Mouse (Mus musculus) erythroblast, adult 5-6 weeks (primary cell): Measurements from ENCODE around the gene Apol9b. TPM values are rescaled to one million over a fixed set of nuclear protein-coding genes. Genes with fewer than 3 reads are reported as not detected.
"Not testable (repeated sequence)": the region's sequence is repeated elsewhere in the genome, so short reads cannot be mapped to it uniquely, and the experiment has no call there.

Source experiments
- ATAC-seq: replicated peaks from 2 replicates; pipeline ENCODE4 v1.8.0; 2016; ENCODE audit warnings: moderate number of reproducible peaks, mild to moderate bottlenecking, moderate TSS enrichment, inconsistent platforms; ENCODE audit not compliant: poor library complexity, low FRiP score, severe bottlenecking
- total RNA-seq, 2 experiments: library from RNA; stranded (forward) in 1 of 2; stranded (reverse) in 1 of 2; fragments of 150-400 nt in 1 of 2; fragments of 200-764, 138-1000 nt in 1 of 2; gene quantifications; 2 replicates each; pipeline versions ENCODE4 v1.2.3 to v1.2.4; 2015 to 2017; ENCODE audit warnings: low replicate concordance in 2 of 2

Apol9b gene
- total RNA-seq (2015; ENCODE audit: low replicate concordance): not detected in 2 replicates
- total RNA-seq (2017; ENCODE audit: low replicate concordance): not detected in 2 replicates

GRCm38 (mm10) chr15:77728739-77729138 lies at the start of gene Apol9b:
TSS of gene Apol9b (plus strand) at chr15:77729039.
- ATAC-seq: not testable (repeated sequence)

GRCm38 (mm10) chr15:77683944-77684343 lies 44.9 kb upstream of the Apol9b start:
- ATAC-seq: not testable (repeated sequence)

- ATAC-seq: not testable (repeated sequence)
Observed at GRCm38 (mm10) chr15:77691532-77692311, 37.1 kb upstream of the Apol9b start.

GRCm38 (mm10) chr15:77694687-77695295 lies 34.0 kb upstream of the Apol9b start:
- peak; percentile 67; the same call in 1 of the 2 replicates for ATAC-seq

GRCm38 (mm10) chr15:77698656-77699055 lies 30.2 kb upstream of the Apol9b start, which contains the start of gene Apol7e:
TSS of gene Apol7e (plus strand) at chr15:77698857.
- not testable (repeated sequence) for ATAC-seq

- ATAC-seq: not testable (repeated sequence)
Observed at GRCm38 (mm10) chr15:77705306-77705705, 23.5 kb upstream of the Apol9b start.

GRCm38 (mm10) chr15:77708936-77709335 lies 19.9 kb upstream of the Apol9b start:
- ATAC-seq: not testable (repeated sequence)

- not testable (repeated sequence) for ATAC-seq
Observed at GRCm38 (mm10) chr15:77718240-77718639, 10.6 kb upstream of the Apol9b start.

GRCm38 (mm10) chr15:77721509-77721908 lies 7.3 kb upstream of the Apol9b start:
- ATAC-seq: not testable (repeated sequence)

- ATAC-seq: peak; percentile 66
Observed at GRCm38 (mm10) chr15:77724208-77724911, 4.5 kb upstream of the Apol9b start.

GRCm38 (mm10) chr15:77725393-77726020 lies 3.3 kb upstream of the Apol9b start:
- ATAC-seq: not testable (repeated sequence)

- ATAC-seq: peak; percentile 74
Observed at GRCm38 (mm10) chr15:77727139-77727538, 1.7 kb upstream of the Apol9b start.

GRCm38 (mm10) chr15:77727745-77728144 lies 1.1 kb upstream of the Apol9b start:
- ATAC-seq: not testable (repeated sequence)

- ATAC-seq: no peak
Observed at GRCm38 (mm10) chr15:77731605-77732004, 2.8 kb downstream of the Apol9b start.

GRCm38 (mm10) chr15:77732851-77733250 lies 4.0 kb downstream of the Apol9b start:
- ATAC-seq: not testable (repeated sequence)

GRCm38 (mm10) chr15:77733380-77733779 lies 4.5 kb downstream of the Apol9b start:
- not testable (repeated sequence) for ATAC-seq

- not testable (repeated sequence) for ATAC-seq
Observed at GRCm38 (mm10) chr15:77733903-77734302, 5.1 kb downstream of the Apol9b start.

GRCm38 (mm10) chr15:77740511-77741297 lies 11.9 kb downstream of the Apol9b start:
- peak; percentile 79 for ATAC-seq

- ATAC-seq: not testable (repeated sequence)
Observed at GRCm38 (mm10) chr15:77741556-77741955, 12.7 kb downstream of the Apol9b start.
